Mouse (Mus musculus) retina, adult 2 months (tissue): Measurements from ENCODE around the gene Rnf43.
A peak's percentile ranks its signal among the peaks of the same experiment; 100 is the strongest.

Experiments
- DNase-seq: peaks from one replicate; pipeline ENCODE4 v3.0.0-alpha.2; 2012; ENCODE audit warnings: low read depth, low spot score

Rnf43 gene

DNA sequence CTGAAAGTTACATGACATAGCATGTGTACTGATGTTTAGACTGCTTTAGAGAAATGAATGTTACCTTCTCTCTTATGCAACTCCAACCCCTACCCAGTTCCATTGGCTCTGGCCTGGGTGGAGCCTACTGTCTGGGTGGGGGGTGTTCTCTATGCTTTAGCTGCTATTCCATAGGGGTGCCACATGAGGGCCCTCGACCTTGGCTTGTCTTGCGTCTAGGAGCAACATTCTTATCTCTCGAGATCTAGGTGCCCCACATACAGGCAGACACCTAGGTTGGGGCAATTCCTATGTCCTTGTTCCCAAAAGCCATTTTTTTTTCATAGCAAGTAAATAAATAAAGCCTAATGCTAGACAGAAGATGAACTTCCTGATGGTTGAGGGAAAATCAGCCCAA lies 97.1 kb downstream of the Rnf43 start:
- no peak for DNase-seq

DNA sequence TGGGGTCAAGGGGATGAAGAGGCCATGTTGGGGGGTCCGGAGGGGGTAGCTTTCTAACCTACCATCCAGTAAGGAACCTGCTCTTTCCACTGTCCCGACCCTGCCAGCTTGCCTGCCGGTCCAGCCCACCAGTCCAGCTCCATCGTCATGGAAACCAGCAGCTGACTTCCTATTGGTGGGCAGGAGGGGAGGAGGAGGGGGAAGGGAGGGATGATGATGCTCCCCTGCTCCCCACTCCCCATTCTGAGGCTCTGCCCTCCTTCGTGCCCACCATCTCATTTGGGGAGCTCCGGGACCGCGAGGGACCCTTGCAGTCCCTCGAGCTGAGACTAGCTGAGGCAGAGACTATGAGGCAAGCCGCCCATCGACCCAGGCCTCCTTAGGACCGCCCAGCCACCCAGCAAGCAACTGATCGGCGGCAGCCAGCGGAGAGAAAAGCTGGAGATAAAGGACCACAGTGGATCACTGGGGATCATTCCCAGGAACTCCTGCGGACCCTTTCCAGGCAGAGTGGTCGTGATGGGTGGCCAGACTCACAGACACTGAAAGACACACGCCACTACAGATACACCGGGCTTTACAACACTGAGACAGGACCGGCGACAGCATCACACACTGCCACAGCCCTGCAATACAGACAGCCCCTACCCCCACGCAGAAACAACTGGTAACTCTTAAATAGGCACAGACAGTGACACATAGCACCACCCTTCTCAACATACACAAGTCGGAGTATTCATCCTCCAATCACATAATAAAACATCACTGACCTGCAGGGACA lies 98.0 kb downstream of the Rnf43 start, which contains the start of gene Tspoap1:
Gene Tspoap1, plus strand, starts transcription at position 241 of the 781 bp plus-strand sequence.
- no peak for DNase-seq

DNA sequence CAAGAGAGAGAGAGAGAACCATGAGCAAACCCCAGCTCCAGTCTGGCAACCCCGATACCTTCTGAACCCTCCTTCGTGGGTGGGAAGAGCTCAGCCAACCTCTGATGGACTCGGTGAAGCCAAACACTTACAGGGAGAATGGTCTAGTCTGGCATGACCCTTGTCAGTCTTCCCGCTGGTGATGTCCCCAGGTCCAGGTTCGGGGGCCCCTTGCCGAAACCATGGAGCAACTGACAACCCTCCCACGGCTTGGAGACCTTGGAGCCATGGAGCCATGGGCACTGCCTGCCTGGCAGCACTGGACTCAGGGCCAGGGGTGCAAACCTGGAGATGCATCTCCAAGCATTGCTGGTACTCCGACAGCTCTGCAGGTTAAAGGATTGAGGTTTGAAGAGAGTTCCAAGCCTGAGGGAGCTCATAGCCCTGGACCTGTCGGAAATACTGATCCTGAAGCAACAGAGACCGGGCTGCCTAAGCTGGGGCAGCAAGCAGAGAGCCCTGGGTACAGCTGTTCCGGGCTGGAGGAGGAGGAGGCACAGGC lies 98.7 kb downstream of the Rnf43 start:
- no peak for DNase-seq

DNA sequence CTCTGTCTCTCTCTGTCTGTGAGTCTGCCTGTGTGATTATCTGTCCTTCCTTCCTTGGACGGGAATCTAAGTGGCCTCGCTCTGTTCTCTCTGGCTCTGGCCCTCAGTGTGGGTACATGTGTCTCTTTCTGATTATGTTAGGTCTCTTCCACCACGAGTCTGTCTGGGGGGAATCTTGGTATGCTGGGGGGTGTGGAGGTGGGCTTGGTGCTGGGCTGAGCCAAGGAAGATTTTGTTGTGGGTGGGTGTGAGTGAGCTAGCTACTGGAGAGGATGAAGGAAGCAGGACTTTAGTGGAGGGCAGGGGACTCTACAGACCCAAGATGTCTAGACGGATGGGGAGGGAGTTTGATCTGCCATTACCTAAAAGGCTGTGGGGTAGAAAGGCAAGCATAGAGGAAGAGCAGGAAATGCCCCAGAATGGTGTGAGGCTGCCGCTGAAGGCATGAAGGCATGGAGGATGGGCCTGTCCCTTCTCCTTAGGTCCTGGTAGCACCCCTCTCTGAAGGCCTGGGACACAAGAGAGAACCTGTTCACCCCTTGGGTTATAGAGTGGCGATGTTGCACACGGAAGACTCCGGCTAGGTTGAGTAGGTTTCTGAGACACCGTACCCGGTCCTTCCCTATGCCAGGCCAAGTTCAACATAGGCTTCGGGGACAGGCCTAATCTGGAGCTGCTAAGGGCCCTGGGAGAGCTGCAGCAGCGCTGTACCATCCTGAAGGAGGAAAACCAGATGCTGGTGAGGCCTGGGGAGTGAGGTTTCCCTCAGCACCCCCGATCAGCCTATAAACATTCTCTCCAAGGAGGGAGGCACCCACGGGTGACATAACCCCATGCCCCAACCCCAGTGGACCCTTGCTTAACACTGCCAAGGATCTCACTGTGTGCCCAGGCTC lies 99.5 kb downstream of the Rnf43 start:
- no peak for DNase-seq

DNA sequence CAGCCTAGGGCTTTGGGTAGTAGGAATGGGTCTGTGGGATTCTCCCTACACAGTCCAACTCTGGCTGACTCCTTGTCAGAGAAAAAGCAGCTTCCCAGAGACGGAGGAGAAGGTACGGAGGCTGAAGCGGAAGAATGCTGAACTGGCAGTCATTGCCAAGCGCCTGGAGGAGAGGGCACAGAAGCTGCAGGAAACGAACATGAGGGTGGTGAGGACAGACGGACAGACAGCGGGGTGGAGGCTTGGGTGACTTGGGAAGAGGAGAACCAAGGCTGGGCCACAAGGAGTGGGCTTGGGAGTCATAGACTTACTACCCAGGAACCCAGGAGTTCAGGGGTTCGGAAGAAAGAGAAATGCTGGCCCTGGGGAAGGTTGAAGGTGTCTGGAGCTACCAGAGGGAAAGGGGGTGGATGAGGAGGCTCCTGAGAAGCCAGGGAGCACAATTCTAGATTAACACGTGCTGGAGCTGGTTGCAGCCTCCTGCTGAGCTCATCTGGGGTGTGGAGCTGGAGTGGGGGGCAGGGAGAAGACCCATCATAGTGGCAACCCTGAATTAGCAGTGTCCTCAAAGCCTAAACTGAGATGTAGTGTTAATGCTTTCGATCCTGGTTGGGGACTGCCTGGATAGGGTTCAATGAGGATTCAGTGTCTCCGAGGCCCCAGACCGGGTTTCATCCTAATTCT lies 100.3 kb downstream of the Rnf43 start:
- DNase-seq = no peak

DNA sequence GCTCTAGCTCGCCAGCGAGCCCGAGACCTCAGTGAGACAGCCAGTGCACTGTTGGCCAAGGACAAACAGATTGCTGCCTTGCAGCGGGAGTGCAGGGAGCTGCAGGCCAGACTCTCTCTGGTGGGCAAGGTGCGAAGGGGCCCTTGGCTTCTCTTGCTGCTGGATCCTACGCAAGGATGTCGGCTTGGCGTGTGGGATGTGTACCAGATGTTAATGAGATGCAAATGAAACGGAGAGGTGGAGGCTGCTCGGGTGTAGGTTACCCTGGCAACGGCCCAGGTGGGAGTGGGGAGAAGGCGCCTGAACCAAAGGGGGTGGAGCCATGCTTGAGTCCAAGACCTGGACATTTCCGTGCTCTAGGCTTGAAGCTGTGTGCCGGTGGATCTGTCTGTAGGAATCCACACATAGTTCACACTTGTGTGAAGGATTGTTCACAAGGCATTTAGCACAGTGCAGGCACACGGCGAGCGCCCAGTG lies 101.0 kb downstream of the Rnf43 start:
- DNase-seq = no peak

DNA sequence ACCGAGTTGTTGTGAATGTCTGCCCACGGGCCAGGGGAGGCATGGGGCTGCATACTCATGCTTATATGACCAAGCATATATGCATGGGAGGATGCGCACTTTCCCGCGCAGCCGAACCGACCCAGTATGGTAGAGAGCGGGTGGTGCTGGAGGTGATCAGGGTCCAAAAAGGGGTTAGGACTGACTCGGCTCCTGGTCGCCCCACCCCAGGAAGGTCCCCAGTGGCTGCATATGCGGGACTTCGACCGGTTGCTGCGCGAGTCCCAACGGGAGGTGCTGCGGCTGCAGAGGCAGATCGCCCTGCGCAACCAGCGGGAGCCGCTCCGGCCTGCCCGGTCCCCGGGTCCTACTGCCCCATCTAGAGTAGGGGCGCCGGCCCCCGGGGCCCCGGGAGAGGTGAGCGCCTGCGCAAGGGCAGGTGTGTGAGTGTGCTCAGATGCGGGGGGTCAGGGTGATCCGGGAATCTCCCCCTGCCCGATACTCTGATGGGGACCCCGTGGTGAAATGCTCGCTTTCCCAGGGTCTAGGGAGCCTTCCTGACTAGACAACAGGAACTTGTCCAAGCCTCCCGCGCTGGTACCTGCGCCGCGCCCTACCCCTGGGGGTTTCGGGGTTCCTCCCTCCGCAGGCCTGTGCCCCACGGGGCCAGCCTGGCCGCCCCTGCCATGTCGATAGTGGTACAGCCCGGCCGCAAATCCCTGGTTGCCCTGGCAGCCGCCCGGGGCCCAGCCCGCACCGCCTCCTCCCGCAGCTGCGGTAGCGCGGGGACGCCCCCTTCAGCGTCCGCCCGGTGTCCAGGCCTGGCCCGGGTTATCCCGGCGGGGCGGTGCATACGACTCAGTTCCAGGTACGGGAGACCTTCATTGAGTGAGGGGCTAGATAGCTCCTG lies 101.7 kb downstream of the Rnf43 start:
- peak; percentile 64 for DNase-seq

DNA sequence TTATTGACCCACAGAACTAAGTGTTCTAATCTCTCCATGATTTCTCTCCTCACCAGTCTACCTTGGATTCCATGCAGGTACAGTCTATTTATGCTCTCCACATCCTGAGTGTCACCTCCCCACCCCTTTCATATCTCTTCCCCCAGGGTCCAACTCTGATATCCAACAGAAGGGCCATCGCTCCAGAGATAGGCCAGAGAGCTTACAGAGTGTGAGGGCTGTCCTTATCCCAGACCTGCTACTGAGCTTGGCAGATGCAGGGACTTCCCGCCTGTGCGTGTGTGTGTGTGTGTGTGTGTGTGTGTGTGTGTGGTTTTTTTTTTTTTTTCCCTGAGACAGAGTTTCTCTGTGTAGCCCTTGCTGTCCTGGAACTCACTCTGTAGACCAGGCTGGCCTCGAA lies 106.2 kb downstream of the Rnf43 start:
- no peak for DNase-seq

DNA sequence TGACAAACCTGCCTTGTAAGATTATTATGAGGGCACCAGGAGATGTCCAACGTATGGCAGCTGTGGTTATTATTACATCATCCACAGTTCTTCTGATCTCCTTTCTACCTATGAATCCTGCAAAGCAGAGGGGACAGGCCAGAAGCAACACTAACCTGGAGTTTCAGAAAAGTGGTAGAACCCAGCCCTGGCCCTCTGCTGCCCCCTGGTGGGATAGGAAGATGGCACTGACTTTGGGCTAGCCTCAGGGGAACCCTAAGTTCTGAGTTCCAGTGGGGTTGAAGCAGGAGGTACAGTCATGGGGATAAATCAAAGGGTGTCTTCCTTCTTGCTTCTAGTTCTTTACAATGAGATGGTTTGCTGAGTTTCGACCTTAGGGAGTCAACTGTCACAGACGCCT lies 108.5 kb downstream of the Rnf43 start:
- DNase-seq = no peak

DNA sequence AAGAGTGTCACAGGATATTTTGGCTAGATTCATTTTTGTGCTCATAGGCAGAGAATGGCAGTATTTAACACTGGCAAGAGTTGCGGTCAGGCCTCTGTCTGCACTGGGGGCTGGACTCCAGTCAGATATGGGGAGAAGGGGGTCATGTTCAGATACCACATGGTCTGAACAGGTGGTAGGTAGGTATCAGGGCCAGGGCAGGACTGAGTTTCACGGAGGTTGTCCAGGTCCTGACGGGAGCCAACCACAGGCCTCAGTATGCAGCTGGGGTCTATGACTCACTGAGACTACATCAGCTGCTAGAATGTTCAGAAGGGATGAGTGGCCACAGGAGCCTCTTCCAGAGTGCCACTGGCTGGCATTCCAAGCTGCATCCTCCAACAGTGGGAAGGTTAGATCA lies 109.8 kb downstream of the Rnf43 start:
- DNase-seq = no peak

DNA sequence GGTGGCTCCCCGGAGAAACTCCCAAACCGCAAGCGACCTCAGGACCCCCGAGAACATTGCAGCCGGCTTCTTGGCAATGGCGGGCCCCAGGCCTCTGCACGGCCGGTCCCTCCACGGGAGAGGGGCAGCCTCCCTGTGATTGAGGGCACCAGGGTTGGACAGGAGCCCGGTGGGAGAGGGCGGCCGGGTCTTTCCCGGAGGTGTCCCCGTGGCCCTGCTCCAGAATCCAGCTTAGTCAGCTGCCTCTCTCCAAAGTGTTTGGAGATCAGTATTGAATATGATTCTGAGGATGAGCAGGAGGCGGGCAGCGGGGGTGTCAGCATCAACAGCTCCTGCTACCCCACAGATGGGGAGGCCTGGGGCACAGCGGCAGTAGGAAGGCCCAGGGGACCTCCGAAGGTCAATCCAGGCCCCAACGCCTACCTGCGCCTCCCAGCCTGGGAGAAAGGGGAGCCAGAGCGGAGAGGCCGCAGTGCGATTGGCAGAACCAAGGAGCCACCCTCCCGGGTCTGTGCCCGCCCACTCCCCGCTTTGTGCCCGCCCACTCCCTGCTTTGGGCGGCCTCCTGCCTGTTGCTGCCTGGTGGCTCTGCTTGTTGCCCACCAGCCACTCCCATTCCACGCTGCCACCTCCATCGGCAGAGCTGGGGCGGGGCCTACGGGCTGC lies 115.7 kb downstream of the Rnf43 start:
- no peak for DNase-seq

DNA sequence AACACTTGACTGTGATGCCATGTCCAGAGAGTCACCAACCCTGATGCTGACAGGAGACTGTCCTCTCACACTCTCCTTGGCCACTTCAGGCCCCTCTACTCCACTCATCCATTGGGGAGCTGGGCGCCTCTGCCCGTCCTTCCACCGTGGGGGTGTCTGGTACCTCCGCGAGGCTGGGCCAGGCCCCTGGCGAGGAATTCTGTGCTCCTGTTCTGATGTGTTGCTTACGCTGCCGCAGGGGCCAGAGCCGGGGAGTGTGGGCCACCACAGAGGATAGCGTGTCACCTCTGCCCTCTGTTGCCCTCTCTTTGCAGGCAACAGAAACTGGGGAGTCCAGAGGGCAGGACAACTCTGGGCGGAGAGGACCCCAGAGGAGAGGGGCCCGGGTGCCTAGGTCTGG lies 116.4 kb downstream of the Rnf43 start:
- no peak for DNase-seq

DNA sequence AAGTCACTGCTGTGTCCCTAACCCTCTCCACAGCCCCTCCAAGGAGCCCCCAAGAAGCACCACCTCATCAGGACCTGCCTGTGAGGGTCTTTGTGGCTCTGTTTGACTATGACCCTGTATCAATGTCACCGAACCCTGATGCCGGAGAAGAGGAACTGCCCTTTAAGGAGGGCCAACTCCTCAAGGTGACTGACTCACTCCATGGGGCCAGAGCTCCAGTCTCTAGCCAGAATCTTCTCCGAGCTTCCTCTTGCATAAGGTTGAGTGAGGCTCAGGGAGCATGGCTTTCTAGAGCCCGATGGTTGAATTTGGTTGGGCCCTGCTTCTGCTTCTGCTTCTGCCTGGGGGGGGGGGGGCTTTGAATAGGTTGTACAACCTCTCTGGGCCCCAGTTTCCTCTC lies 116.9 kb downstream of the Rnf43 start:
- no peak for DNase-seq

DNA sequence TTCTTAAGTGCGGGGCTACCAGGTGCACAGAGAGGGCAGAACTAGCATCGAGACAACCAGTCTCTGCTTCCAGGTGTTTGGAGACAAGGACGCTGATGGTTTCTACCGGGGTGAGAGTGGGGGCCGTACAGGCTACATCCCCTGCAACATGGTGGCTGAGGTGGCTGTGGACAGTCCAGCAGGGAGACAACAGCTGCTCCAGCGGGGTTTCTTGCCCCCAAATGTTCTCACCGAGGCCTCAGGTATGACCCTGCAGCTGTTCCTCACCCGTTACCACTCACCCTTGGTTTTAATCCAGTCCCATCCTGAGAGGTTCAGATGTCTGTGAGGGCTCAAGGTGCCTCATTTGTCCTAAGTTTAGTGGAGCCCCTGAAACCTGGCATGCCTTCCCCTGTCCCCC lies 117.6 kb downstream of the Rnf43 start:
- no peak for DNase-seq
